Mouse (Mus musculus) brain, adult 10 weeks (tissue): Measurements from ENCODE around the gene Tex52. TPM values are rescaled to one million over a fixed set of nuclear protein-coding genes. Genes with fewer than 3 reads are reported as not detected.

Experiments used
- polyA plus RNA-seq: library from polyadenylated mRNA; stranded (reverse); fragments of 350-450 nt; fragmentation: Illumina TruSeq; extraction: RNeasy Lipid Tissue Mini Kit (QIAGEN cat#74804); gene quantifications from one replicate; pipeline ENCODE4 v1.2.3, GENCODE M21; 2015; ENCODE audit warnings: low read depth, low replicate concordance

The Tex52 gene
- polyA plus RNA-seq = 2.7 TPM

GRCm38 (mm10) chr6:128375192-128375591, at the start of gene Tex52, which contains the start of gene Gm44596:
TSS of gene Tex52 (plus strand) at chr6:128375456.
TSS of gene Gm44596 (plus strand) at chr6:128375503.

DNA sequence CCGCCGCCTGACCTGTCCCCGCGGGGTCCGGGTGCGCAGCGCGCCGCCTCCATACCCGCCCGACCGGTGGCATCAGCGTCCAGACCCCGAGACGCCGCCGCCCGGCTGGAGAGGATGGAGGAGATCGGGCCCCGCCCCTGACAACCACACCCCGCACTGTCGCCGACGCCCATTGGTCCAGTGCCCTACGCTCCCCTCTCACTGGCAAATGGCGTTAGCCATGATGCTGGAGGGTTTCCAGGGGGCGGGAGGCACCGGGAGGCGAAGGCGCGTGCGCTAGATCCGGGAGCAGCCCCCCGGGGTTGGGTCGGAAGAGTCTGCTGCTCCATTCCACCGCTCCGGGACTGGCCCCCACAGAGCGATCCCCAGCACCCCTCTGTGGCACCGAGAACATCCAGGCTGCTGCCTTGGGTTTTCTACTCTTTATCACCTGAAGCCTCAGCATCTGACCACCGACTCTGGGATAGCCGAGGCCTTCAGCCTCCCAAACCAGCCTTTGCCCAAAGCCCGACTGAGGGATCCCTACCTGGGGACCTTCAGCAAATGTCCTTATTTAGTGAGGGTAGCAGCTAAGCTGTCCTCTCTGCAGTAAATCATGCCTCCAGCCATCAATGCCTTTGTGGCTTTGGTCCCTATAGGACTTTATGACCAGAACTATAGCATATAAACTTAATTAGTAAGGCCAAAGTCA, 19.4 kb upstream of the Tex52 start, which contains the start of gene Tulp3:
Tulp3 (minus strand) TSS at position 126 of the 691 bp plus-strand sequence.

GRCm38 (mm10) chr6:128362381-128363006, 12.8 kb upstream of the Tex52 start, which contains the start of the genes Rhno1 and Foxm1:
TSS of gene Rhno1 (minus strand) at chr6:128362911.
TSS of gene Foxm1 (plus strand) at chr6:128362967.

GRCm38 (mm10) chr6:128398996-128399395, 23.7 kb downstream of the Tex52 start, which contains the start of gene Nrip2:
TSS of gene Nrip2 (plus strand) at chr6:128399296.

DNA sequence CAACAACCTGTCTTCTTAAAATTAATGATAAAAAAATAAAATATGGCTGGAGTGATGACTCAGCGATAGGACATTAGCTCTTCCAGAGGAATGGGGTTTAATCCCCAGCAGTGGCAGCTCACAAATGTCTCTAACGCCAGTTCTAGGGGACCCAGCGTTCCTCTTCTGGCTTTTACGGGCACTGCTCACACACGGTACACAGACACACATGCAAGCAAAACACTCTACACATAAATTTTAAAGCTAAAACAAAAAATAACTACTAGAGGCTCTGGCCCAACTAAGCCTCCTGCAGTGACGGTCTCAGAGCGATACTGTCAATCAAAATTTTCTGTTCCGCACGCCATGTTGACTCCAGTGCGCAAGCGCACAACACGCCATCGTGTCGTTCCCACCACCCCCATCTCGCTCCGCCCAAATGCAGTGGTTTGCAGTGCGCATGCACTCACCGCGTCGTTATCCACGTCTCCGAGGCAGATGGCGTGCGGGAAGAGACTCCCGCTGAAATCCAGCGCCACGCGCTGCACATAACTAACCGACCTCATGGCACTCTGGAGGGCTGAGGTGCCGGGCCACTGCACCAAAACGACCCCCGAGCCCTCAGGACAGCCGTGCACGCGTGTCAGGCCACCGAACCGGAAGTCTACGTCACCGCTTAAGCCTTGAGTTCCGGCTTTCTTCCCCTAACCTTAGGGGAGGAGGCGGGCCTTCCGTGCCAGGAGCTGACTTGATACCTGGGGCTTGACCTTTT, 49.2 kb downstream of the Tex52 start, which contains the start of gene Itfg2:
Itfg2 (minus strand) TSS at position 663 of the 751 bp plus-strand sequence.

Other genes with a start within 250 kb of the Tex52 start
- gene Tspan9, start 231.9 kb upstream of the Tex52 start, polyA plus RNA-seq = 42.2 TPM
- 0.42 TPM for gene Tead4, start 74.6 kb upstream of the Tex52 start, polyA plus RNA-seq
- gene Tulp3, start 19.6 kb upstream of the Tex52 start, polyA plus RNA-seq = 17.5 TPM
- 23.5 TPM for gene Rhno1, start 12.5 kb upstream of the Tex52 start, polyA plus RNA-seq
- gene Foxm1, start 12.5 kb upstream of the Tex52 start, polyA plus RNA-seq = 1.3 TPM
- not detected for gene Gm44596, start within 50 bp of the Tex52 start, polyA plus RNA-seq
- gene Nrip2, start 23.8 kb downstream of the Tex52 start, polyA plus RNA-seq = 29.4 TPM
- gene Itfg2, start 49.5 kb downstream of the Tex52 start, polyA plus RNA-seq = 31.2 TPM
- 150 TPM for gene Fkbp4, start 63.2 kb downstream of the Tex52 start, polyA plus RNA-seq
- 0.54 TPM for gene Pzp, start 151.3 kb downstream of the Tex52 start, polyA plus RNA-seq
- gene A2ml1, start 206.2 kb downstream of the Tex52 start, polyA plus RNA-seq = 32.5 TPM
- not detected for gene Klrb1a, start 248.1 kb downstream of the Tex52 start, polyA plus RNA-seq